Mouse (Mus musculus) liver, embryonic 14.5 days (tissue): ENCODE results near the gene Ppil1. TPM values are rescaled to one million over a fixed set of nuclear protein-coding genes. Genes with fewer than 3 reads are reported as not detected.

Experiments
- ATAC-seq: fragments of 200-750 bp; cut with Nextera tagmentation; 2 replicates; pipeline ENCODE4 v1.8.0; 2017; ENCODE audit warnings: moderate number of reproducible peaks, mild to moderate bottlenecking, moderate library complexity; ENCODE audit not compliant: insufficient read depth
- DNase-seq, 3 experiments: peaks; one replicate each; pipeline ENCODE4 v3.0.0-alpha.2; 2012 to 2013; ENCODE audit warnings: low read depth in 3 of 3, low spot score in 3 of 3
- H3K27ac ChIP-seq: fragments of 300-500 bp; sonication (generic); 2 replicates; pipeline ENCODE4 v1.5.1; 2014; ENCODE audit warnings: moderate library complexity, mild to moderate bottlenecking, control low read depth, inconsistent platforms
- H3K27me3 ChIP-seq: fragments of 300-500 bp; sonication (generic); 2 replicates; pipeline ENCODE4 v1.6.1; 2014; ENCODE audit warnings: mild to moderate bottlenecking, low read length, moderate library complexity; ENCODE audit not compliant: control insufficient read depth, insufficient read depth
- H3K36me3 ChIP-seq: fragments of 300-500 bp; sonication (generic); replicated peaks from 2 replicates; pipeline ENCODE4 v1.6.1; 2014; ENCODE audit warnings: low read depth; ENCODE audit not compliant: control insufficient read depth, insufficient read depth
- H3K4me1 ChIP-seq, 2 experiments: fragments of 200-500 bp in 1 of 2; fragments of 300-500 bp in 1 of 2; sonication (generic) in 1 of 2; replicated peaks; 2 replicates each; pipeline ENCODE4 v1.6.1; 2012 to 2014; ENCODE audit warnings: antibody characterized with exemption in 1 of 2, inconsistent platforms in 1 of 2, low read length in 1 of 2; ENCODE audit not compliant: control insufficient read depth in 2 of 2, insufficient read depth in 2 of 2
- H3K4me2 ChIP-seq: fragments of 300-500 bp; sonication (generic); 2 replicates; pipeline ENCODE4 v1.6.1; 2014; ENCODE audit warnings: low read depth, mild to moderate bottlenecking, control low read depth, moderate library complexity
- H3K4me3 ChIP-seq, 2 experiments: fragments of 200-500 bp in 1 of 2; fragments of 300-500 bp in 1 of 2; sonication (generic) in 1 of 2; 2 replicates each; pipeline ENCODE4 v1.5.1; 2012 to 2014; ENCODE audit warnings: low read depth in 2 of 2, low read length in 2 of 2, mild to moderate bottlenecking in 2 of 2, control low read depth in 1 of 2, inconsistent platforms in 1 of 2, moderate library complexity in 1 of 2; ENCODE audit not compliant: insufficient read depth in 1 of 2
- H3K9ac ChIP-seq: fragments of 300-500 bp; sonication (generic); replicated peaks from 2 replicates; pipeline ENCODE4 v1.6.1; 2014; ENCODE audit warnings: mild to moderate bottlenecking, control low read depth, moderate library complexity
- H3K9me3 ChIP-seq: fragments of 300-500 bp; sonication (generic); 2 replicates; pipeline ENCODE4 v1.6.1; 2016; ENCODE audit warnings: low read length, mixed read lengths; ENCODE audit not compliant: control insufficient read depth
- CTCF ChIP-seq: IDR thresholded peaks from 2 replicates; pipeline ENCODE4 v1.5.1; 2016; ENCODE audit warnings: antibody characterized with exemption, low read depth, control low read depth
- EP300 ChIP-seq: IDR thresholded peaks from 2 replicates; pipeline ENCODE4 v1.6.1; 2016; ENCODE audit warnings: antibody characterized with exemption, low read depth
- WGBS: fragments of 180-500 bp; shearing (Covaris S2); extraction: QIAGEN DNeasy Blood & Tissue Kit; methylation state at CpG from one replicate; pipeline ENCODE4 v1.1.7; 2014; ENCODE audit not compliant: insufficient replicate concordance; 5-methylcytosine and 5-hydroxymethylcytosine counted together
- polyA plus RNA-seq, 2 experiments: library from polyadenylated mRNA; depleted of rRNA in 1 of 2; stranded (reverse) in 1 of 2; unstranded in 1 of 2; fragments of >200 nt; fragmentation: Nextera tagmentation in 1 of 2; extraction: Ambion mirVana in 1 of 2; gene quantifications; 2 replicates each; pipeline versions ENCODE4 v1.2.1 to v1.2.3; 2012 to 2014

Ppil1 gene
- polyA plus RNA-seq, 2 experiments: 46.2 to 84.7 TPM

DNA sequence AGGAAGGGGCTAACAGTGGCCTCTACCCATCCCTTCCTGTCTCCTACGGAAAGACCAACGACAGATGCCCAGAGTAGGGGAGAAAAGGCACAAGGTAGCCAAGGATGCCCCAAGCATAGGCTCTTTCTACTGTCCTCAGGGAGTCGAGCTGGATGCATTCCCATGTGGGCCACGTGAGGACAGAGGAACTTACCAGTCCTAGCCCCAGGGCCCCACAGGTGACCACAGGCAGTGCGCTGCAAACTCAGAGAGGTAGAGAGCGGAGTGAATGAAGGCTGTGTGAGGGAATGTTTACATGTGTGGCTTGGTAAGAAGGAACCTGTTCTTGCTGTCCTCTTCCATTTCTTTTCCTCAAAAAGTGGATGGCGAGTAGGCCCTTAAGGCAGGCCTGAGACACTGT, 41.9 kb upstream of the Ppil1 start:
- WGBS: 30% methylated on average over 7 of the region's 7 CpGs

DNA sequence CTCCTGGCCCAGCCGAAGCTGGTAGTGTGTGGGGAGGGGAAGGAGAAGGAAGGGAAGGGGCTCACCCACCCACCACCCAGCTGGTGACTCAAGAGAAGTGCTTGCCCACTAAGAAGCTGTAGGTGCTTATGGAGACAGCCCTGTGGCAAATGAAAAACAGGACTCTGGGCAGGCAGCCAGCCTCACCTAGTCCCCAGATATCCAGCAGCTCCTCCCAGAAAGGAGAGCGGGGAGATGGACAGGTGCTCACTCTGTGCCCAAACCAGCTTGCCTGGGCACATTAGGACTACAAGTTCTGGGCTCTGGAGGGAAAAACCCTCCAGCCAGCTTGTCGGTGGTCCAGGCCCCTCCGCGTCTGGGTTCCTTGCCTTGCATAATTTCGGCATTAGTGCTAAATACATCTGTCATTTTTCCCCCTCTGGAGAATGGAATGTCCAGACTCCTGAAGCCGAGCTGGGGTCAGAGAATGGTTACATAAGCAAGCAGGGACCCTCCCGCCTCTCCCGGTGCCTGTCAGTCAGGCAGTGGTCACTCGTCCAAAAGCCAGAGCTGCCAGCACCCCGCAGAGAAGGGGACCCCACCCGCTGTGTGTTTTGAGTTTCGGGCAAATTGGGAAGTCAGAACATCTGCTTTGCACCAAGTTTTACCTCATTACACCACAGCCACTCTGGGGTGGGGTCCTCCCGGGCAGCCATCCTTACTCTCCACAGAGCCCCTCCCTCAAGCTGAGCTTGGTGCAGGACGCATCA, 41.2 kb upstream of the Ppil1 start:
- Histone ChIP-seq H3K9ac (no peak overlapping the region), H3K4me3 (no peak overlapping the region), H3K27ac (no peak overlapping the region), H3K4me1 (0 out of 4 replicates have a peak, but pooled peaks cover 0 to 3% of the 10 kb centered on the region in 2 experiments), H3K9me3 (no peaks in the 10 kb centered on the region), H3K27me3 (no peaks in the 10 kb centered on the region), H3K36me3 (peaks cover 3% of the 10 kb centered on the region), H3K4me2 (no peak overlapping the region)
- ATAC-seq (no peak), DNase-seq (no peak)
- TF ChIP-seq CTCF (no peak), EP300 (no peak)
- WGBS: 25% methylated on average over 15 of the region's 15 CpGs

More for the DNA sequence above, 41.9 kb upstream of the Ppil1 start:
- Histone ChIP-seq H3K27ac (no peak overlapping the region), H3K9me3 (no peaks in the 10 kb centered on the region), H3K4me3 (no peak overlapping the region), H3K27me3 (no peaks in the 10 kb centered on the region), H3K36me3 (peaks cover under 1% of the 10 kb centered on the region), H3K9ac (no peak overlapping the region), H3K4me1 (0 out of 4 replicates have a peak, but pooled peaks cover 0 to 3% of the 10 kb centered on the region in 2 experiments), H3K4me2 (no peak overlapping the region)
- DNase-seq (no peak), ATAC-seq (no peak)
- TF ChIP-seq EP300 (no peak), CTCF (no peak)

DNA sequence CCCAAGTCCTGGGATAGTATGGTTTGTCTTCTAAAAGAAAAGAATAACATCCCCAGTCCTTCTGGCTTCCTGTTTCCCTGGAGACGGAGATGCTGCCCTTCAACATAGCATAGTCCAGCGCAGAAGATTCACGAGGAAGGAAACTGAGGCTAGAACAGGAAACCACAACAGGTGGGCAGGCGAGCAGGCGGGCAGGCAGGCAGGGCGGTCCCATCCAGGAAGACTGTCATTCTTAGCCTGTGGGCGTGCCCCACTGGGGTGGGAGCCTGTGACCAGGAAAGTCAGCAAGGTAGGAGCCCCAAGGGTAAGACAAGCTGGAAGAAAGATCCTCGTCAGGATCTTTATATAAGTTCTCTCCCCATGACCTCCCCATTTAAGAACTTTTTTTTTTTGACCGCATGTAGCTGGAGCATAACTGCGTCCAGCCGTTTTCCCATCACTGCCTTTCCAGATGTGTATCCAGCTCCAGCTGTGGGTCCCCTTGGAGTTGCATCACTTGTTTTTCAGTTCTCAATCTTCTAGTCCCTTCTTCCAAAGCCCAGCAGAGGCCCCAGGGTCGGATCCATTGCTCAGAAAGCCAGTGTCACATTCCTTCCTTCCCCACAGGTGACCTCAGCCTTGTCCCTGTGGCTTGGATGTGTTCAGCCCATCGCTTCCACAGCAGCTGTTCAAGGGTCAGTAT, 40.5 kb upstream of the Ppil1 start:
- 12% methylated on average over 13 of the region's 13 CpGs for WGBS
- Histone ChIP-seq H3K9me3 (no peaks in the 10 kb centered on the region), H3K4me1 (0 out of 4 replicates have a peak, but pooled peaks cover 0 to 3% of the 10 kb centered on the region in 2 experiments), H3K27me3 (no peaks in the 10 kb centered on the region), H3K4me2 (no peak overlapping the region), H3K36me3 (peaks cover 3% of the 10 kb centered on the region), H3K9ac (no peak overlapping the region), H3K4me3 (no peak overlapping the region), H3K27ac (no peak overlapping the region)
- TF ChIP-seq CTCF (no peak), EP300 (no peak)
- no peak for DNase-seq
- no peak for ATAC-seq

DNA sequence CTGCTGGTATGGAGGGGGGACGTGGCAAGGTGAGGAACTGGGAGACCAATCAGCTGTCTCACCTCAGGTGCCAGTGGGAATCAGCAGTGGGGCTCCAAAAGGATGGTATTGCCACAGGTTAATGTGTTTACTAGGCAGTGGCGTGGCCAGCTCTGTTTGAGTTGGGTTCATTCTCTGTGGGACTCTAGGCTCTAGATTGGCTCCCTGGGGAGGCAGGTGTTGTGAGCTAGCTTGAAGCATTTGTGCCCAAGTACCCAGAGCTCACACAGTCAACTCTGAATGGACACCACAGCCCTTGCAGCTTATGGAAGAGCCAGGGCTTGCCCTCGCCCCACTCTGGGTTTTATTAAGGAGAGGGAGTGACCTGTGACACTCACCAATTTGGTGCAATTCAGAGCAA, 39.9 kb upstream of the Ppil1 start:
- DNase-seq (no peak), ATAC-seq (no peak)
- 0 out of 4 replicates have a peak, but pooled peaks cover 0 to 3% of the 10 kb centered on the region in 2 experiments for H3K4me1 ChIP-seq
- no peak overlapping the region for H3K4me3 ChIP-seq
- WGBS: 44% methylated on average over 3 of the region's 3 CpGs
- H3K4me2 ChIP-seq: no peak overlapping the region
- no peaks in the 10 kb centered on the region for H3K27me3 ChIP-seq
- peaks cover 3% of the 10 kb centered on the region for H3K36me3 ChIP-seq
- H3K9ac ChIP-seq: no peak overlapping the region
- no peak for TF ChIP-seq CTCF
- TF ChIP-seq EP300: no peak
- H3K9me3 ChIP-seq: no peaks in the 10 kb centered on the region
- H3K27ac ChIP-seq: no peak overlapping the region

DNA sequence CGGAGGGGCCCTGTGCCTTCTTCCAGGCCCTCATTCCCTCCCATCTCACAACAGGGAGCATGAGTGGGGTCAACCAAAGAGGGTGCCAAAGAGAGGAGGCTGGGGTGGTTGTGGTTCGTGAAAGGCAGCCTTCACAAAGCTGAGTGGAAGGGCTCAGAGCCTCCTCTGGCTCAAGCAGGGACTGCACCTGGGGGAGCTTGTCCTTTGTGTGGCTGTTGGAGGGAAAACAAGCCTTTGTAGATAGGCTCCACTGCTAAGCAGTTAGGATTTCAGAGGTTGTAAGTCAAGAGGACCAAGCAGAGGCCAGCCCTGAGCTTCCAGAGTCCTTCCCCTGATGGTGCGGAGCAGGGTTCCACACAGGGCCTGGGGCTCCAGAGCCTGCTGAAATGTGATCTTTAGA, 39.1 kb upstream of the Ppil1 start:
- ATAC-seq (no peak), DNase-seq (no peak)
- Histone ChIP-seq H3K4me1 (0 out of 4 replicates have a peak, but pooled peaks cover 0 to 3% of the 10 kb centered on the region in 2 experiments), H3K4me3 (no peak overlapping the region), H3K9ac (no peak overlapping the region), H3K9me3 (no peaks in the 10 kb centered on the region), H3K27ac (no peak overlapping the region), H3K4me2 (no peak overlapping the region), H3K36me3 (peaks cover 3% of the 10 kb centered on the region), H3K27me3 (no peaks in the 10 kb centered on the region)
- WGBS: 48% methylated on average over 3 of the region's 3 CpGs
- TF ChIP-seq CTCF: peak; percentile 19; the same call in 1 of the 2 replicates
- no peak for TF ChIP-seq EP300
